Mouse (Mus musculus) CH12.LX (cell line): ENCODE measurements around the gene Megf11. TPM values are rescaled to one million over a fixed set of nuclear protein-coding genes. Genes with fewer than 3 reads are reported as not detected.
A peak's percentile ranks its signal among the peaks of the same experiment; 100 is the strongest.

ENCODE experiments used
- DNase-seq: peaks from one replicate; pipeline ENCODE4 v3.0.0-alpha.2; 2013; ENCODE audit errors: extremely low read depth
- H3K27ac ChIP-seq: 2 replicates; pipeline ENCODE4 v1.5.1; 2012; ENCODE audit warnings: low read depth, mild to moderate bottlenecking, control low read depth, moderate library complexity; ENCODE audit not compliant: insufficient read depth
- H3K27me3 ChIP-seq: replicated peaks from 2 replicates; pipeline ENCODE3; 2012; ENCODE audit warnings: inconsistent platforms
- H3K36me3 ChIP-seq, 2 experiments: replicated peaks in 1 of 2; 2 replicates each; pipeline versions ENCODE3 to v1.6.1; 2012; ENCODE audit warnings: inconsistent platforms in 1 of 2, low read length in 1 of 2, mild to moderate bottlenecking in 1 of 2, mixed read lengths in 1 of 2, moderate library complexity in 1 of 2; ENCODE audit not compliant: control insufficient read depth in 1 of 2, insufficient read depth in 1 of 2
- H3K4me1 ChIP-seq, 2 experiments: 2 replicates each; pipeline ENCODE4 v1.6.1; 2012; ENCODE audit warnings: inconsistent platforms in 1 of 2, moderate library complexity in 1 of 2; ENCODE audit not compliant: insufficient read depth in 2 of 2, control insufficient read depth in 1 of 2
- H3K4me2 ChIP-seq: 2 replicates; pipeline ENCODE4 v1.6.1; 2012; ENCODE audit warnings: low read depth, mild to moderate bottlenecking, control low read depth; ENCODE audit not compliant: poor library complexity, insufficient read depth, severe bottlenecking
- H3K4me3 ChIP-seq, 3 experiments: fragments of 150-350 bp in 1 of 3; sonication (generic) in 1 of 3; replicated peaks in 1 of 3; 2 replicates each; pipeline versions ENCODE3 to v1.5.1; 2011 to 2012; ENCODE audit warnings: low read depth in 2 of 3, low read length in 2 of 3, mild to moderate bottlenecking in 2 of 3, moderate library complexity in 2 of 3, control low read depth in 1 of 3, improper control_type of control experiment in 1 of 3, inconsistent platforms in 1 of 3, mixed read lengths in 1 of 3; ENCODE audit not compliant: poor library complexity in 1 of 3
- H3K79me2 ChIP-seq: replicated peaks from 2 replicates; pipeline ENCODE4 v1.6.1; 2012; ENCODE audit warnings: mild to moderate bottlenecking, moderate library complexity; ENCODE audit not compliant: control insufficient read depth, poor library complexity, insufficient read depth, severe bottlenecking; ENCODE audit errors: extremely low read depth
- H3K9ac ChIP-seq: 2 replicates; pipeline ENCODE4 v1.6.1; 2012; ENCODE audit warnings: low read depth, mild to moderate bottlenecking, control low read depth, moderate library complexity; ENCODE audit not compliant: insufficient read depth
- H3K9me3 ChIP-seq: replicated peaks from 2 replicates; pipeline ENCODE3; 2012; ENCODE audit warnings: low read length, inconsistent platforms, mixed read lengths
- CHD1 ChIP-seq: IDR thresholded peaks from 2 replicates; pipeline ENCODE4 v1.6.1; 2012; ENCODE audit warnings: low read depth, low read length, improper control_type of control experiment, inconsistent platforms
- CTCF ChIP-seq, 2 experiments: IDR thresholded peaks in 1 of 2; conservative IDR thresholded peaks in 1 of 2; 2 replicates each; pipeline ENCODE4 v1.5.1; 2011 to 2012; ENCODE audit warnings: low read depth in 2 of 2, low read length in 2 of 2, improper control_type of control experiment in 1 of 2, inconsistent platforms in 1 of 2, mild to moderate bottlenecking in 1 of 2, moderate library complexity in 1 of 2
- E2F4 ChIP-seq: IDR thresholded peaks from 2 replicates; pipeline ENCODE4 v1.6.1; 2011; ENCODE audit warnings: low read depth, low read length, improper control_type of control experiment; ENCODE audit not compliant: insufficient replicate concordance
- GABPA ChIP-seq: IDR thresholded peaks from 2 replicates; pipeline ENCODE4 v1.6.1; 2012; ENCODE audit warnings: low read depth, low read length, improper control_type of control experiment, inconsistent platforms; ENCODE audit not compliant: insufficient replicate concordance
- JUND ChIP-seq: conservative IDR thresholded peaks from 2 replicates; pipeline ENCODE4 v1.6.1; 2011; ENCODE audit warnings: low read depth, low read length, improper control_type of control experiment
- KAT2A ChIP-seq: IDR thresholded peaks from 2 replicates; pipeline ENCODE4 v1.6.1; 2012; ENCODE audit warnings: low read length, improper control_type of control experiment, inconsistent platforms; ENCODE audit not compliant: insufficient replicate concordance
- MAZ ChIP-seq: IDR thresholded peaks from 2 replicates; pipeline ENCODE4 v1.6.1; 2012; ENCODE audit warnings: low read depth, mild to moderate bottlenecking, inconsistent platforms, low read length, improper control_type of control experiment, moderate library complexity
- MEF2A ChIP-seq: IDR thresholded peaks from 2 replicates; pipeline ENCODE4 v1.6.1; 2014; ENCODE audit warnings: low read depth, mild to moderate bottlenecking, inconsistent platforms, low read length, improper control_type of control experiment, borderline replicate concordance
- MYC ChIP-seq: IDR thresholded peaks from 2 replicates; pipeline ENCODE4 v1.6.1; 2011; ENCODE audit warnings: low read depth, mild to moderate bottlenecking, improper control_type of control experiment, low read length
- NELFE ChIP-seq: IDR thresholded peaks from 2 replicates; pipeline ENCODE4 v1.6.1; 2011; ENCODE audit warnings: low read depth, low read length, improper control_type of control experiment
- POLR2AphosphoS2 ChIP-seq: IDR thresholded peaks from 2 replicates; pipeline ENCODE4 v1.6.1; 2011; ENCODE audit warnings: low read depth, low read length, improper control_type of control experiment
- RAD21 ChIP-seq: IDR thresholded peaks from 2 replicates; pipeline ENCODE4 v1.6.1; 2011; ENCODE audit warnings: low read depth, mild to moderate bottlenecking, low read length, improper control_type of control experiment, moderate library complexity
- SMC3 ChIP-seq: IDR thresholded peaks from 2 replicates; pipeline ENCODE4 v1.6.1; 2011; ENCODE audit warnings: low read depth, low read length, improper control_type of control experiment
- TCF12 ChIP-seq: IDR thresholded peaks from 2 replicates; pipeline ENCODE4 v1.6.1; 2014; ENCODE audit warnings: low read depth, mild to moderate bottlenecking, inconsistent platforms, low read length, improper control_type of control experiment
- USF1 ChIP-seq: IDR thresholded peaks from 2 replicates; pipeline ENCODE4 v1.6.1; 2014; ENCODE audit warnings: low read depth, mild to moderate bottlenecking, inconsistent platforms, low read length, improper control_type of control experiment
- ZC3H11A ChIP-seq: IDR thresholded peaks from 2 replicates; pipeline ENCODE4 v1.6.1; 2012; ENCODE audit warnings: low read depth, mild to moderate bottlenecking, inconsistent platforms, low read length, improper control_type of control experiment
- ZMIZ1 ChIP-seq: IDR thresholded peaks from 2 replicates; pipeline ENCODE4 v1.6.1; 2012; ENCODE audit warnings: low read depth, mild to moderate bottlenecking, inconsistent platforms, low read length, improper control_type of control experiment
- ZNF384 ChIP-seq: IDR thresholded peaks from 2 replicates; pipeline ENCODE4 v1.6.1; 2012; ENCODE audit warnings: low read depth, low read length, improper control_type of control experiment, inconsistent platforms
- dilution Hi-C: fragments of 300-500 bp; cut with MboI; formaldehyde crosslinking; loops from 2 replicates; pipeline ENCODE4 v1.14.3; 2020; ENCODE audit warnings: low sequenced_read_pairs; ENCODE audit not compliant: extremely low pct_unique_long_range_greater_than_20kb, extremely low pct_ligation_motif_present
- in situ Hi-C: fragments of 300-500 bp; cut with MboI; formaldehyde crosslinking; loops from 3 replicates; pipeline ENCODE4 v1.14.3; 2019; ENCODE audit warnings: low sequenced_read_pairs, low pct_ligation_motif_present, low pct_unique_long_range_greater_than_20kb, mixed read lengths
- polyA plus RNA-seq: library from polyadenylated mRNA; unstranded; fragments of >175 nt; gene quantifications from 2 replicates; pipeline ENCODE4 v1.2.1, GENCODE M21; 2012; ENCODE audit warnings: low read depth; ENCODE audit not compliant: insufficient read length
- total RNA-seq, 2 experiments: library from RNA; depleted of rRNA; stranded (reverse); fragments of 300-350 nt in 1 of 2; fragments of >200 nt in 1 of 2; gene quantifications; 2 replicates each; pipeline ENCODE4 v1.2.3; 2012 to 2014

Gene Megf11
- total and polyA plus RNA-seq, 3 experiments: 0.04 to 0.59 TPM; not detected in 1

DNA sequence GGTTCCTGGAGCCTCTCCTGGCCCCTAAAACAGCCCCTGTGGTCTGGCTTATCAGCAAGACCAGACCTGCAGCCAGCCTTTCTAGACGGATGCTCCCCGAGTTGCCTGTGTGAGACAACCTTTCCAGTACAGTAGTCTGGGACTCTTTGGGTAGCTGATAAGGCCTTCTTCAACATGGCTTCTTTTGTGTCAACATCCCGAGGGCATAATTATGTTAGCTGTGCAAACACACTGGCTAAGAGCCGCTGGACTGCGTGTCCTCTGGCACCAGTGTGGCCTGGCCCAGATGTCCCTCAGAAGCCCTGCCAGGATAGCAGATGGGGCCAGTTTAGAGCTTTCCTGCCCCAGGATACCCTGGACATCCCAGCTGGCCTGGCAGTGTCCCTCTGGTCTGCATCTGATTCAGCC lies 205.2 kb downstream of the Megf11 start:
- dilution Hi-C loops: no loop called here
- peaks cover 1% of the 10 kb centered on the region for H3K27me3 ChIP-seq
- DNase-seq: no peak

GRCm38 (mm10) chr9:64591436-64591835 lies 206.0 kb downstream of the Megf11 start:
- in situ Hi-C loops (no loop called here), dilution Hi-C loops (no loop called here)
- no peak for DNase-seq
- Histone ChIP-seq H3K9ac (no peak overlapping the region), H3K4me1 (peaks cover 0 to 2% of the 10 kb centered on the region in 2 experiments; a peak in 1 of 4 replicates), H3K36me3 (no peaks in the 10 kb centered on the region), H3K4me3 (no peak overlapping the region), H3K27me3 (peaks cover 1% of the 10 kb centered on the region), H3K9me3 (no peaks in the 10 kb centered on the region), H3K4me2 (no peak overlapping the region), H3K79me2 (no peaks in the 10 kb centered on the region), H3K27ac (no peak overlapping the region)
- TF ChIP-seq ZNF384 (no peak), JUND (no peak), USF1 (no peak), RAD21 (peak; percentile 22), SMC3 (0 out of 2 replicates have a peak, but pooled peaks have one; percentile 6), MYC (no peak), ZC3H11A (no peak), CTCF (conservative IDR thresholded peaks at IDR 0.05 in 1 of 2, IDR thresholded peaks at IDR 0.05 in 1 of 2; ENCODE audit: low read depth in 2 of 2, low read length in 2 of 2) (peak in 1 of 2 experiments; percentile 18; a peak in 1 of 4 replicates), ZMIZ1 (no peak), POLR2AphosphoS2 (no peak)

More for the DNA sequence above, 205.2 kb downstream of the Megf11 start:
- no peak for TF ChIP-seq SMC3
- no peak for TF ChIP-seq MEF2A
- no peak for TF ChIP-seq NELFE
- TF ChIP-seq MAZ: no peak
- no peak for TF ChIP-seq MYC
- no peak for TF ChIP-seq USF1
- TF ChIP-seq KAT2A: no peak
- TF ChIP-seq POLR2AphosphoS2: no peak
- TF ChIP-seq E2F4: no peak
- no peak for TF ChIP-seq GABPA
- TF ChIP-seq TCF12: no peak
- TF ChIP-seq ZNF384: no peak
- TF ChIP-seq RAD21: no peak
- no peak for TF ChIP-seq CHD1
- H3K9ac ChIP-seq: no peak overlapping the region
- no peaks in the 10 kb centered on the region for H3K79me2 ChIP-seq
- H3K27ac ChIP-seq: no peak overlapping the region
- H3K9me3 ChIP-seq: no peaks in the 10 kb centered on the region
- H3K36me3 ChIP-seq: no peaks in the 10 kb centered on the region
- H3K4me2 ChIP-seq: no peak overlapping the region
- peaks cover 0 to 9% of the 10 kb centered on the region in 2 experiments; a peak in 1 of 4 replicates for H3K4me1 ChIP-seq
- H3K4me3 ChIP-seq: no peak overlapping the region
- in situ Hi-C loops: no loop called here
